Mouse (Mus musculus) bone marrow macrophage, adult 2 months (primary cell): Measurements from ENCODE around the gene Bmp10. TPM values are rescaled to one million over a fixed set of nuclear protein-coding genes. Genes with fewer than 3 reads are reported as not detected.
"Not testable (repeated sequence)": the region's sequence is repeated elsewhere in the genome, so short reads cannot be mapped to it uniquely, and the experiment has no call there.

Source experiments
- H3K27ac ChIP-seq: 2 replicates; pipeline ENCODE4 v1.5.1; 2012; ENCODE audit warnings: low read depth, low read length; ENCODE audit not compliant: insufficient read depth
- H3K4me1 ChIP-seq: 2 replicates; pipeline ENCODE4 v1.6.1; 2012; ENCODE audit warnings: low read length; ENCODE audit not compliant: control insufficient read depth, insufficient read depth
- H3K4me3 ChIP-seq: 2 replicates; pipeline ENCODE4 v1.5.1; 2012; ENCODE audit warnings: mild to moderate bottlenecking, low read length, moderate library complexity; ENCODE audit not compliant: insufficient read depth
- CTCF ChIP-seq: IDR thresholded peaks from 2 replicates; pipeline ENCODE4 v1.5.1; 2012; ENCODE audit warnings: low read depth, mild to moderate bottlenecking, low read length, moderate library complexity
- POLR2A ChIP-seq: IDR thresholded peaks from 2 replicates; pipeline ENCODE4 v1.6.1; 2012; ENCODE audit warnings: mild to moderate bottlenecking, low read depth, low read length, borderline replicate concordance
- polyA plus RNA-seq: library from polyadenylated mRNA; stranded (reverse); fragments of >200 nt; gene quantifications from 2 replicates; pipeline ENCODE4 v1.2.4, GENCODE M21; 2012; ENCODE audit not compliant: missing spikeins, insufficient read depth, insufficient read length

Bmp10 gene
- polyA plus RNA-seq, 1 experiment, result not detected

- H3K4me1 ChIP-seq, result peaks cover 12% of the 10 kb centered on the region
- H3K4me3 ChIP-seq, result no peak overlapping the region
- TF ChIP-seq CTCF, result no peak
- no peak for TF ChIP-seq POLR2A
- H3K27ac ChIP-seq, result no peak overlapping the region
These were observed 14.5 kb downstream of the Bmp10 start for GRCm38 (mm10) chr6:87443253-87443652.

DNA sequence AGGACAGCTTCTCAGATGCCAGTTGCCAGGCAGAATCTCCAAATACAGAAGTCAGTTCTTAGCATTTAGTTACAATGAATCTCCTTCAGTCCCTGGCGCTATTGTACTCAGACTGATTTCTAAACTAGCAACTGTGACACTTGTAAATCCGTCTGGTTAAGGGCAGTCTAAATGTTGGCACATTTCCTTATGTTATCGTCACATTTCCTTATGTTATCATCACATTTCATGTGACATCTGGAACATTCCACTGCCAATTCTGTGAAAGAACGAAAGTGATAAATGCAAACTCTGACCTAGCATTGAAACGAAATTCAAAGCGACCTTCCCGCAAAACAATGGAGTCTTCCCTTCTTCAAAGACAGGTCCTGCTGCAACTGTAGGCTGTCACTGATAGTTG, 16.4 kb downstream of the Bmp10 start:
- no peak overlapping the region for H3K27ac ChIP-seq
- TF ChIP-seq CTCF, result no peak
- no peak for TF ChIP-seq POLR2A
- no peak overlapping the region for H3K4me3 ChIP-seq
- H3K4me1 ChIP-seq, result peaks cover 12% of the 10 kb centered on the region

DNA sequence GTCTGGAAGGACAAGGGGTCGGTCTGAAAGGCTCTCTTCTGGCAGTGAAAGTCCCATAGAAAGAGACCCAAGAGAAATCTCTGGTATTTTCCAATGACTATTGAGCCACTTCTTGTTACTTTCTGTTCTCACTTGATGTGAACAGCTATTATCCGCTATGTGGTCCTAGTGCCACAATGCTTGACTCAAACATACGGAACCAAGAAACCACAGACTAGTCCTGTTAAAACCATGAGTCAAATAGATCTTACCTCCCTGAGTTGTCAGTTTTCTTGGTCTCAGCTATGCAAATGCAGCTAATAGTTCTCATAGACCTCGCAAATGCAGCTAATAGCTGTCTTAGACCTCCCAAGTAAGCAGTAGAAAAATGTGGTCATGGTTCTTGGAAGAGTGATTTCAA, 18.4 kb downstream of the Bmp10 start:
- H3K4me1 ChIP-seq, result peaks cover 12% of the 10 kb centered on the region
- no peak overlapping the region for H3K4me3 ChIP-seq
- H3K27ac ChIP-seq, result no peak overlapping the region
- no peak for TF ChIP-seq CTCF
- no peak for TF ChIP-seq POLR2A

GRCm38 (mm10) chr6:87449534-87449933, 20.7 kb downstream of the Bmp10 start:
- peaks cover 11% of the 10 kb centered on the region for H3K4me1 ChIP-seq
- TF ChIP-seq POLR2A (no peak), CTCF (no peak)
- no peak overlapping the region for H3K27ac ChIP-seq

DNA sequence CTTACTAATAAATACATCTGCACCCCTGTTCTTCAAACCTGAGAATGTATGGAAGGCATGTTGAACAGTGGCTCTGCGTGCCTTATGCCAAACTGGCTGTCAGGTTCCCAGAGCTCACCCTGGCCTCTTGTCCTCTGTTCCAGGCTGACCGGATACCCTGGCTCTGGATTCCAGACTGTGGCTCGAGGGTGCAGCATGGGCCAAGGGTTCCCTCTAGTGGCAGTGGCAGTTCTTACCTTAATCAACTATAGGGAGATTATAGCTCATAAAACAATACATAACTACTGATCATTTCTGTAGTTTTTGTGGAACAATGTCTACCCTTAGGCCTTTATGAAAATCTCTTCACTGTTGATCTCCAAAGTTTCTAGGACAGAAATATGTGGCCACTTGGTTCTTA, 22.2 kb downstream of the Bmp10 start:
- no peak for TF ChIP-seq POLR2A
- peak; percentile 74 for TF ChIP-seq CTCF
- Histone ChIP-seq H3K27ac (no peak overlapping the region), H3K4me3 (no peak overlapping the region), H3K4me1 (peaks cover 9% of the 10 kb centered on the region)

More at GRCm38 (mm10) chr6:87449534-87449933, 20.7 kb downstream of the Bmp10 start:
- no peak overlapping the region for H3K4me3 ChIP-seq

- H3K4me1 ChIP-seq, result peaks cover 9% of the 10 kb centered on the region
- H3K4me3 ChIP-seq, result no peak overlapping the region
- H3K27ac ChIP-seq, result no peak overlapping the region
- TF ChIP-seq POLR2A (no peak), CTCF (no peak)
These were observed 23.0 kb downstream of the Bmp10 start for GRCm38 (mm10) chr6:87451771-87452170.

DNA sequence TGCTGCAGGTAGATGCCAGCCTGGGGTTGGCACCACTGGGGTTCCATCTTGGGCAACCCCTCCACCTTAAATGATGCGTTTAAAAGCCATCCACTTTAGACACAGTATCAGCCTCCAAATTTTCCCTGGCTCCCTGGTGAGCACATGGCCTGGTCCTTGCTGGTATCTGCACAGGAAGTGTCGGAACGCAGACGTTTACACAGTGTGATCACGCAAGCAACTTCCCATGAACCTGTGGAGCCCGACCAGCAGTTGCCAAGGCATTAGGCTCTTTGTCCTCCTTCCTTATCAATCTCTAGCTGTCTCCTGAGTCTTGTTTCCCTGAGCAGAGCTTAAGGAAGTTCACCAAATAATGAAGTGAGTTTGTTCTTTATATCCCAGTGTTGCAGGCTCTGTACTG, 26.7 kb downstream of the Bmp10 start:
- TF ChIP-seq POLR2A, result no peak
- no peak for TF ChIP-seq CTCF
- Histone ChIP-seq H3K4me3 (no peak overlapping the region), H3K27ac (no peak overlapping the region), H3K4me1 (no peaks in the 10 kb centered on the region)

DNA sequence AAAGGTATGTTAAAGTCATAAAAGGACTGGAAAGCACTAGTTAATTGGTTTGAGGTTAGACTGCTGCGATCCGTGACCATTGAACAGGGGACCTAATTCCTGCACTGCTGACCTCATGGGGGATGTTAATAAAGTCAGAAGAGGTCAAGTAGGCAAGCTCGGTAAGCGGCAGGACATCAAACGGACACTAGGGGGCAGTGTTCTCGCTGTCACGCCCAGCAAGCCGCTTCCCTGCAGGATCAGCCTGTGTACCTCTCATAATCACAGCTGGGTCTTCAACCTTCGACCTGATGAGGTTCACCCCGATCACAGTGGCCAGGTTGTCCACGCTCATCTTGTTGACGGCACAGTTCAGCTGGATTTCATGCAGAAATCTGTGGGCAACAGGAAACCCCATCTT, 37.4 kb downstream of the Bmp10 start:
- Histone ChIP-seq H3K27ac (no peak overlapping the region), H3K4me3 (no peak overlapping the region), H3K4me1 (peaks cover 7% of the 10 kb centered on the region)
- TF ChIP-seq POLR2A (no peak), CTCF (peak; percentile 75)

DNA sequence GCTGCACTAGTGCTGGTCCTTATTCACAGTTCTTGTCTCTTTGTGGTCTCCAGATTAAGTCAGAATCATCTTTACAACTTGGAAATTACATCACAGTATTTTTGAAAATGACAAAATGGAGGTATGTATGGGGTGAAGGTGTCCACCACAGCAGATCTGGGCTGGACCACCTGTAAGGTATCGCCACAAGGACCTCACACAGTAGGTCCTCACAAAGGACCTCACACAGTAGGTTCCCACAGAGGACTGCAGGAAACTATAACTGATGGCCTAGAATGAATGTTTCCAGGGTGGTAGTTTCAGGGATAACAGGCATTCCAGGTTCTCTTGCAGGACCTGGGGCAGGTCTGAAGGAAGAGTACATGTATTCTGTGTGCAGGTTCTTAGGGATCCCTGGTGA, 38.6 kb downstream of the Bmp10 start:
- H3K4me1 ChIP-seq, result peaks cover 7% of the 10 kb centered on the region
- H3K27ac ChIP-seq, result no peak overlapping the region
- TF ChIP-seq CTCF, result no peak
- no peak for TF ChIP-seq POLR2A
- H3K4me3 ChIP-seq, result no peak overlapping the region

GRCm38 (mm10) chr6:87468372-87468771, 39.6 kb downstream of the Bmp10 start:
- TF ChIP-seq POLR2A, result no peak
- no peak for TF ChIP-seq CTCF
- Histone ChIP-seq H3K4me3 (no peak overlapping the region), H3K4me1 (peaks cover 7% of the 10 kb centered on the region), H3K27ac (no peak overlapping the region)

- not testable (repeated sequence) for H3K27ac ChIP-seq, H3K4me1 ChIP-seq, H3K4me3 ChIP-seq
These were observed 41.3 kb downstream of the Bmp10 start for GRCm38 (mm10) chr6:87470098-87470497.

DNA sequence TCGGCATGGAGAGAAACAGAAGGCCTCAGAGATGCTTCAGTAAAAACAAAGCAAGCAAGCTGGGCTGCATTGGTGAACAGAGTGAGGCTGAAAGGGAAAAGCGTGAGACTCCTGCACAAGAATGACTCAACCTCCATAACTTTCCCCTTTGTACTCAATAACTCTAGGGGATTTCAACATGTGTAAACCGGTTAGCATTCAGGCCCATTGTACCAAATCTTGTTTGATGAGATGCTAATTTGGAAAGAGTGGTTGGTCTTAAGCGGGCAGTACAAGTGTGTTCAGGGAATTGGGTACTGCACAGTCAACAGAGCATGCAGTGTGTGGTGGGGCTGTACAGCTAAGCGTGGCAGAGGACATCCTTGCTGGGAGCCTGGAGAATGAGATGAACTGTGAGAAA, 46.4 kb downstream of the Bmp10 start:
- TF ChIP-seq POLR2A (no peak), CTCF (no peak)
- peaks cover 7% of the 10 kb centered on the region for H3K4me1 ChIP-seq
- H3K27ac ChIP-seq, result no peak overlapping the region
- no peak overlapping the region for H3K4me3 ChIP-seq
